Mouse (Mus musculus): ENCODE data around the gene Gm10337.

DNA sequence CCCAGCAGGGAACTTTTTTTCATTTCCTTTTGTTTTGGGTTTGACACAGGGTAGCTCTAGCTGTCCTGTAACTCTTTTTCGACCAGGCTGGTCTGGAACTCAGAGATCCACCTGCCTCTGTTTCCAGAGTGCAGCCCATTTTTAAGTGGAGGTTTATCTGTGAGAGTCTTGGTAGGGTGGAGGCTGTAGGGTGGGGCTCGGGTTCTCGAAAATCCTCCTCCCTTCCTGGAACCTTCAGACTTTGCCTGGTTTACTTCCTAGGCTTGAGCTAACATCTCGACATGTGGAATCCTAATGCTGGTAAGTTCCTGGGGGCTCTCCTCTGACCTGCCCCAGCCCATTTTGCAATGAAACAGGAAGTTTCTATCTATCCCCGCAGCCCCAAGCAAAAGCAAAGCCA is 43.7 kb upstream of the Gm10337 start:
- TF ChIP-seq CTCF (IDR thresholded peaks at IDR 0.05; ENCODE audit: extremely low read depth, insufficient read depth, insufficient read length, insufficient replicate concordance) (no peak), POLR2A (IDR thresholded peaks at IDR 0.05; ENCODE audit: low read depth, low read length) (no peak)
